Mouse (Mus musculus) gastrocnemius, adult 8-10 months (tissue): ENCODE data around the gene Rhox4g. TPM values are rescaled to one million over a fixed set of nuclear protein-coding genes. Genes with fewer than 3 reads are reported as not detected.
"Not testable (repeated sequence)": the region's sequence is repeated elsewhere in the genome, so short reads cannot be mapped to it uniquely, and the experiment has no call there.

Source experiments
- DNase-seq, 2 experiments: peaks; one replicate each; pipeline ENCODE4 v3.0.0; 2022; ENCODE audit warnings: low spot score in 2 of 2
- total RNA-seq, 4 experiments: library from RNA; stranded (reverse); gene quantifications; 2 replicates each; pipeline ENCODE4 v1.2.4; 2022

The Rhox4g gene
- total RNA-seq = not detected

GRCm38 (mm10) chrX:37651227-37651626, at the start of gene Rhox4g:
Gene Rhox4g, minus strand, starts transcription at chrX:37651327.
- DNase-seq = not testable (repeated sequence)

GRCm38 (mm10) chrX:37692261-37692660, 41.1 kb upstream of the Rhox4g start:
- no peak for DNase-seq

- no peak for DNase-seq
Measured at GRCm38 (mm10) chrX:37683031-37683715, 32.0 kb upstream of the Rhox4g start.

- DNase-seq = not testable (repeated sequence)
Measured at GRCm38 (mm10) chrX:37673177-37673576, 22.1 kb upstream of the Rhox4g start, which contains the start of gene Rhox2h. Gene Rhox2h, minus strand, starts transcription at chrX:37673277.

GRCm38 (mm10) chrX:37668664-37669063, 17.5 kb upstream of the Rhox4g start, which contains the start of gene Rhox3h:
Gene Rhox3h, minus strand, starts transcription at chrX:37668764.
- not testable (repeated sequence) for DNase-seq

GRCm38 (mm10) chrX:37643370-37643769, 7.8 kb downstream of the Rhox4g start, which contains the start of gene Rhox2g:
Gene Rhox2g, minus strand, starts transcription at chrX:37643470.
- not testable (repeated sequence) for DNase-seq

GRCm38 (mm10) chrX:37628512-37628911, 22.6 kb downstream of the Rhox4g start, which contains the start of gene Rhox3g:
Gene Rhox3g, minus strand, starts transcription at chrX:37628612.
- DNase-seq = not testable (repeated sequence)

- DNase-seq = not testable (repeated sequence)
Measured at GRCm38 (mm10) chrX:37607604-37608003, 43.5 kb downstream of the Rhox4g start, which contains the start of gene Rhox4f. Gene Rhox4f, minus strand, starts transcription at chrX:37607704.

Other genes starting within 250 kb of the Rhox4g start
- gene Rhox2b, start 239.3 kb downstream of the Rhox4g start, total RNA-seq = not detected
- not detected for gene Rhox4b, start 218.8 kb downstream of the Rhox4g start, total RNA-seq
- gene Rhox2c, start 197.6 kb downstream of the Rhox4g start, total RNA-seq = not detected
- gene Rhox3c, start 192.7 kb downstream of the Rhox4g start, total RNA-seq = not detected
- gene Rhox4c, start 171.0 kb downstream of the Rhox4g start, total RNA-seq = not detected
- gene Rhox2d, start 157.9 kb downstream of the Rhox4g start, total RNA-seq = not detected
- gene Rhox4d, start 137.0 kb downstream of the Rhox4g start, total RNA-seq = not detected
- not detected for gene Rhox2e, start 120.9 kb downstream of the Rhox4g start, total RNA-seq
- gene Rhox3e, start 109.3 kb downstream of the Rhox4g start, total RNA-seq = not detected
- gene Rhox4e, start 93.9 kb downstream of the Rhox4g start, total RNA-seq = not detected
- gene Rhox2f, start 79.9 kb downstream of the Rhox4g start, total RNA-seq = not detected
- gene Rhox3f, start 70.3 kb downstream of the Rhox4g start, total RNA-seq = not detected
- not detected for gene Rhox4f, start 43.6 kb downstream of the Rhox4g start, total RNA-seq
- gene Rhox3g, start 22.7 kb downstream of the Rhox4g start, total RNA-seq = not detected
- not detected for gene Rhox2g, start 7.9 kb downstream of the Rhox4g start, total RNA-seq
- gene Rhox3h, start 17.4 kb upstream of the Rhox4g start, total RNA-seq = not detected
- not detected for gene Rhox2h, start 21.9 kb upstream of the Rhox4g start, total RNA-seq
- not detected for gene Rhox5, start 153.5 kb upstream of the Rhox4g start, total RNA-seq
- gene Rhox6, start 175.6 kb upstream of the Rhox4g start, total RNA-seq = not detected
- not detected for gene Rhox7a, start 180.4 kb upstream of the Rhox4g start, total RNA-seq
- not detected for gene Rhox8, start 227.6 kb upstream of the Rhox4g start, total RNA-seq
- gene Rhox7b, start 245.9 kb upstream of the Rhox4g start, total RNA-seq = not detected